Mouse (Mus musculus): ENCODE results near the gene Ifit1bl2. TPM values are rescaled to one million over a fixed set of nuclear protein-coding genes. Genes with fewer than 3 reads are reported as not detected.
"Not testable (repeated sequence)": the region's sequence is repeated elsewhere in the genome, so short reads cannot be mapped to it uniquely, and the experiment has no call there.

The Ifit1bl2 gene
- polyA plus RNA-seq, 1 experiment from 2014 or later, result 0.30 TPM

DNA sequence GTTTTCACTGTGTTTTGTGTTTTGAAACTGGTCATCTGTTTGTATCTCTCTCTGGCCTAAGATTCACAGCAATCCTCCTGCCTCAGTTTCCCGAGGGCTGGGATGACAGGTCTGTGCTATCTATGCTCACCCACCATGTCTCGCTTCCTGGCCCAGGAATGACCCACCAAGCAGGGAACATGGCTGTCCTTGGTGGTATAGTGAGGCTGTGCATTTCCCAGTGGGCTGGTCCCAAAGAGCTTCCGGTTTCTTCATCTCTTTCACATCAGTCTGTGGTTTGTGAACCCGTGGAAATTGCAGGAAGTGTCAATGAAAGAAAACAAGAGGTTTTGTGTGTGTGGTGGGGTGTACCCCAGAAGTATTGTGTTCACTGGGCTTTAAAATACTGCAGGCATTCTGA, 15.9 kb downstream of the Ifit1bl2 start:
- H3K4me2 ChIP-seq (ENCODE audit: low read length), result no peak overlapping the region
- H3K27ac ChIP-seq (replicated peaks; ENCODE audit: low read depth, low read length), result no peak overlapping the region
- H3K4me3 ChIP-seq (replicated peaks; ENCODE audit: low read depth, low read length), result no peak overlapping the region
- DNase-seq (no peak), ATAC-seq (ENCODE audit: low FRiP score, low TSS enrichment) (no peak)
- H3K36me3 ChIP-seq (ENCODE audit: control insufficient read depth, insufficient read depth, low read length), result no peaks in the 10 kb centered on the region
- whole genome bisulfite sequencing, result 87% methylated on average over 4 of the region's 4 CpGs
- no peaks in the 10 kb centered on the region for H3K4me1 ChIP-seq (ENCODE audit: control insufficient read depth, insufficient read depth, low read length)
- no peak overlapping the region for H3K9ac ChIP-seq (replicated peaks; ENCODE audit: low read length)
- H3K27me3 ChIP-seq (ENCODE audit: control insufficient read depth, insufficient read depth, low read length), result no peaks in the 10 kb centered on the region
- no peaks in the 10 kb centered on the region for H3K9me3 ChIP-seq (ENCODE audit: control insufficient read depth, low read length)

DNA sequence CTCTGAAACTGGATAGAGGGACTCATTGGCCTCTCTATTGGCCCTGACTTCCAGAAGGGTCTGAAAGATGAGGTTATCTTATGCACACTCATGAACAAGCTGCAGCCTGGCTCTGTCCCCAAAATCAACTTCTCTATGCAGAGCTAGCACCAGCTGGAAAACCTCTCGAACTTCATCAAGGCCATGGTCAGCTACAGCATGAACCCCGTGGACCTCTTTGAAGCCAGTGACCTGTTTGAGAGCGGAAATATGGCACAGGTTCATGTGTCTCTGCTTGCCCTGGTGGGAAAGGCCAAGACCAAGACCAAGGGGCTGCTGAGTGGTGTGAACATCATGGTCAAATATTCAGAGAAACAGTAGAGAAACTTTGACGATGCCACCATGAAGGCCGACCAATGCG, 16.8 kb downstream of the Ifit1bl2 start:
- DNase-seq (no peak), ATAC-seq (ENCODE audit: low FRiP score, low TSS enrichment) (no peak)
- Histone ChIP-seq H3K4me3 (replicated peaks; ENCODE audit: low read depth, low read length) (no peak overlapping the region), H3K9me3 (ENCODE audit: control insufficient read depth, low read length) (no peaks in the 10 kb centered on the region), H3K27me3 (ENCODE audit: control insufficient read depth, insufficient read depth, low read length) (no peaks in the 10 kb centered on the region), H3K4me2 (ENCODE audit: low read length) (no peak overlapping the region), H3K36me3 (ENCODE audit: control insufficient read depth, insufficient read depth, low read length) (no peaks in the 10 kb centered on the region), H3K4me1 (ENCODE audit: control insufficient read depth, insufficient read depth, low read length) (no peaks in the 10 kb centered on the region), H3K27ac (replicated peaks; ENCODE audit: low read depth, low read length) (no peak overlapping the region), H3K9ac (replicated peaks; ENCODE audit: low read length) (no peak overlapping the region)
- 92% methylated on average over 6 of the region's 6 CpGs for WGBS

DNA sequence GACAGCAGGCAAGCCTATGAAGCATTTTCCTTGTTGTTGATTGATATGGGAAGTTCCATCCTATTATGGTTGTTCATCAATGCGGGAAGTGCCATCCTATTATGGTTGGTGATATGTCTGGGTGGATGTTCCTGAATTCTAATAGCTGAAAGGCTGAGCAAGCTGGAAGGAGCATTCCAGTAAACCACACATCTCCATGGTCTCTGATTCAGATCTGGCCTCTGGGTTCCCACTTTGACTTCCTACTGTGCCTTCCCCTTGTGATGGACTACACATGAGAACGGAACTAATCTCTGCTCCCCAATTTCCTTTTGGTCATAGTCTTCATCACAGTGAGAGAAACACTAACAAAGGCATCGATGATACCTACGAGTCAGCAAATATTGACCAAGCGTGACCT, 19.7 kb downstream of the Ifit1bl2 start:
- Histone ChIP-seq H3K36me3 (ENCODE audit: control insufficient read depth, insufficient read depth, low read length) (no peaks in the 10 kb centered on the region), H3K9ac (replicated peaks; ENCODE audit: low read length) (no peak overlapping the region), H3K27me3 (ENCODE audit: control insufficient read depth, insufficient read depth, low read length) (no peaks in the 10 kb centered on the region), H3K4me3 (replicated peaks; ENCODE audit: low read depth, low read length) (no peak overlapping the region), H3K27ac (replicated peaks; ENCODE audit: low read depth, low read length) (no peak overlapping the region), H3K9me3 (ENCODE audit: control insufficient read depth, low read length) (no peaks in the 10 kb centered on the region), H3K4me2 (ENCODE audit: low read length) (no peak overlapping the region), H3K4me1 (ENCODE audit: control insufficient read depth, insufficient read depth, low read length) (no peaks in the 10 kb centered on the region)
- no peak for ATAC-seq (ENCODE audit: low FRiP score, low TSS enrichment)
- WGBS, result 92% methylated on average over 5 of the region's 5 CpGs
- DNase-seq, result no peak

DNA sequence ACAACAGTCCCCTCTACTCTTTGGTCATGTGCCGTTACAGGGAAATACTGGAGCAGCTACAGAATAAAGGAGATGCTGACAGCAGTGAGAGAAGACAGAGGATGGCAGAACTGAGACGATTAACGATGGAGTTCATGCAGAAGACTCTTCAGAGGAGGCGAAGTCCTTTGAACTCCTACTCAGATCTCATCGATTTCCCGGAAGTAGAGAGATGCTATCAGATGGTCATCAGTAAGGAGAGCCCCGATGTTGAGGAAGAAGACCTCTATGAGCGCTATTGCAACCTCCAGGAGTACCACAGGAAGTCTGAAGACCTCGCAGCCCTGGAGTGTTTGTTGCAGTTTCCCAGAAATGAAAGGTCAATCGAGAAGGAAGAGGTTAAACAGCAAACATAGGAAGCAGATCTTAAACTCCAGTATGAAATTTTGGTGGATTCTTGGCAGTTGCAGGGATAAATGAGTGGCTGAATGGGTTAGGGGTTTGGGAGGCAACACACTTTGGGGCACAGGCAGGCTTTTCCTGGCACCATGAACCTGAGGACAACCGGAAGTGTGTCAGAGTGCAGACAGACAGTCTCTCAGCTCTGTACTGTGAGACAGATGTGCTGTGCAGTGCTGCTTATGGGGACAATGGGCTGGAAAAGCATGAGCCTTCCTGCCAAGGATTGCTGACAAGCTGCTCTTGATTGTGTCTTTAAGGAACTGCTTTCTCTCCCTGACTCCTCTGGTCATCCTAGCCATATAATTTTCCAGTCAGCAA, 28.1 kb downstream of the Ifit1bl2 start:
- not testable (repeated sequence) for H3K9ac ChIP-seq (replicated peaks; ENCODE audit: low read length); DNase-seq; H3K9me3 ChIP-seq (ENCODE audit: control insufficient read depth, low read length); H3K4me1 ChIP-seq (ENCODE audit: control insufficient read depth, insufficient read depth, low read length); H3K36me3 ChIP-seq (ENCODE audit: control insufficient read depth, insufficient read depth, low read length); H3K27me3 ChIP-seq (ENCODE audit: control insufficient read depth, insufficient read depth, low read length); H3K4me3 ChIP-seq (replicated peaks; ENCODE audit: low read depth, low read length); H3K27ac ChIP-seq (replicated peaks; ENCODE audit: low read depth, low read length); ATAC-seq (ENCODE audit: low FRiP score, low TSS enrichment); H3K4me2 ChIP-seq (ENCODE audit: low read length)
- WGBS, result 88% methylated on average over 5 of the region's 11 CpGs

DNA sequence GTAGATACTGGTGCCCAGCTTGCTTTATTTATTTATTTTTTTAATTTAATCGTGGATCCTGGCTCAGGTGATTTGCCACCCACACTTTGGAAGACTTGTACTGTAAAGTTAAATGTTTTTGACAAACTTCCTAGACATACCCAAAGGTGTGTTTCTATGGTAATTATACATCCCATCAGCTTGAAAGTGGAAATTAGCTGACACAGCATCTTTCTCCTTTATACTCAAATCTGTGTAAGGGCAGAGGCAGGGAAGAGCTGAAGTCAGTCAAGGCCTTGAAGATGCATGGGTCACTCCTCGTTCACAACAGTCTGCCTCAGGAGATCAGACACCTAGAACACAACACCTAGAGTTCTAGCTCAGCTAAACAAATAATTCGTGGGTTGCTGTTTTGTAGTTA, 30.4 kb downstream of the Ifit1bl2 start:
- H3K36me3 ChIP-seq (ENCODE audit: control insufficient read depth, insufficient read depth, low read length); H3K4me3 ChIP-seq (replicated peaks; ENCODE audit: low read depth, low read length); H3K4me2 ChIP-seq (ENCODE audit: low read length); H3K9ac ChIP-seq (replicated peaks; ENCODE audit: low read length); H3K4me1 ChIP-seq (ENCODE audit: control insufficient read depth, insufficient read depth, low read length); H3K27me3 ChIP-seq (ENCODE audit: control insufficient read depth, insufficient read depth, low read length); ATAC-seq (ENCODE audit: low FRiP score, low TSS enrichment); H3K27ac ChIP-seq (replicated peaks; ENCODE audit: low read depth, low read length); H3K9me3 ChIP-seq (ENCODE audit: control insufficient read depth, low read length); DNase-seq: not testable (repeated sequence)
- WGBS, result 81% methylated on average over 3 of the region's 3 CpGs

DNA sequence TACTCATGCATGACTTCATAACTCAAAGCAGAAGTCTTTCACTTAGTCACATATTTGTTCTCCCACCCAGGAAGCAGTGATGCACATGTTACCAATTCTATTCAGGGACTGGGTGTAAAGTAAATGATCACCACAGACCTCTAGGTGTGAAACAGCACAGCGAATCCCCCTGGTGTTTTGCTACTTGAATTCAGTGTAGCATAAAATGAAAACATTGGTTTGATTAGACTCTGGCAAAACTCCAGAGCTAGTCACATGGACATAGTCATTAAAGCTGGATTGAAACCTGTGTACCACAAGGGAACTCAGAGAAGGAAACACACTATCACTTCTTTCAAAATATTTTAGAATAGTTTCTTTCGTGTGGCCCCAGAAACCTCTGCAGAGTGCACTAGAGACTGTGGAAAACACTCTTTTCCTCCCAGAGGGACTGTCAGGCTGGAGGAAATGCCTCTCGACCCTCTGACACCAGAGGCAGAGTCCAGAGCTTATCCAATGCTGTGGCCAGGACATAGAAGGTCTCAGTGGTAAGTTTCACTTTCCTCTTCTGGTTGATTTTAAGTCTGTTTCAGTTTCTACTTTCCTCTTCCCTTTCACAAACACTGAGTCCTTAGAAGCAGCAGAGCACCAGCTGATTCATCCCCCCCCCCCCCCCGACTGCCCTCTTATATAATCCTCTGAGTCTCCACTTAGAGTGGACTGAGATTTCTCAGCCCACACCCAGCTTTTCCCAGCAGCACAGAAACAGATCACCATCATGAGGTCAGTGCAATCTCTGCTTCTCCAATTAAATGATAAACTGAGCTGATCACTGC, 33.1 kb downstream of the Ifit1bl2 start, which contains the start of gene Ifit3b:
Gene Ifit3b, plus strand, starts transcription at position 734 of the 815 bp plus-strand sequence.
- H3K27ac ChIP-seq (replicated peaks; ENCODE audit: low read depth, low read length); H3K36me3 ChIP-seq (ENCODE audit: control insufficient read depth, insufficient read depth, low read length); H3K27me3 ChIP-seq (ENCODE audit: control insufficient read depth, insufficient read depth, low read length); H3K4me2 ChIP-seq (ENCODE audit: low read length); H3K4me1 ChIP-seq (ENCODE audit: control insufficient read depth, insufficient read depth, low read length); H3K9me3 ChIP-seq (ENCODE audit: control insufficient read depth, low read length); H3K9ac ChIP-seq (replicated peaks; ENCODE audit: low read length); H3K4me3 ChIP-seq (replicated peaks; ENCODE audit: low read depth, low read length): not testable (repeated sequence)
- ATAC-seq (ENCODE audit: low FRiP score, low TSS enrichment) (peak; percentile 21; the same call in 1 of the 2 replicates), DNase-seq (peak; percentile 34)
- WGBS, result 67% methylated on average over 4 of the region's 4 CpGs

DNA sequence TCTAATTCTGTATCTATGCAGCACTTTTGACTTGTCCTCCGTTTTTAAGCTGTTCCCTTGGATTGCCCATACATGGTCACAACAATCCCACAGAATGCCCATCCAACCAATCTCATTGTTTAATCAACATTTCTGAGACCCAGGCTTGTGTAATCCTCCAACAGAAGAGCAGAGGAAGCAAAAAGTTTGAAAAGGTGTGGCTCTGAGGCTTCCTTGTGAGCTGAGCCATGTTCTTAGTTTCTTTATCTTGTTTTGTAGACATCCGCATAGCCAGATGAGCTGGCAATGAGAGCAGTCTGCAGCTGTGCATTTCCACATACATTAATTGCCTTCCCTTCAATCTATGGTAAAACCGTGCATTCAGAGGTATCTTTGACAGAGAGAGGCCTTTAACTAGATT, 35.1 kb downstream of the Ifit1bl2 start:
- H3K4me1 ChIP-seq (ENCODE audit: control insufficient read depth, insufficient read depth, low read length), result no peaks in the 10 kb centered on the region
- H3K27ac ChIP-seq (replicated peaks; ENCODE audit: low read depth, low read length), result no peak overlapping the region
- no peak overlapping the region for H3K4me2 ChIP-seq (ENCODE audit: low read length)
- 94% methylated on average over 3 of the region's 3 CpGs for WGBS
- no peaks in the 10 kb centered on the region for H3K9me3 ChIP-seq (ENCODE audit: control insufficient read depth, low read length)
- no peak for DNase-seq
- no peaks in the 10 kb centered on the region for H3K27me3 ChIP-seq (ENCODE audit: control insufficient read depth, insufficient read depth, low read length)
- H3K9ac ChIP-seq (replicated peaks; ENCODE audit: low read length), result no peak overlapping the region
- H3K4me3 ChIP-seq (replicated peaks; ENCODE audit: low read depth, low read length), result no peak overlapping the region
- no peaks in the 10 kb centered on the region for H3K36me3 ChIP-seq (ENCODE audit: control insufficient read depth, insufficient read depth, low read length)
- no peak for ATAC-seq (ENCODE audit: low FRiP score, low TSS enrichment)

DNA sequence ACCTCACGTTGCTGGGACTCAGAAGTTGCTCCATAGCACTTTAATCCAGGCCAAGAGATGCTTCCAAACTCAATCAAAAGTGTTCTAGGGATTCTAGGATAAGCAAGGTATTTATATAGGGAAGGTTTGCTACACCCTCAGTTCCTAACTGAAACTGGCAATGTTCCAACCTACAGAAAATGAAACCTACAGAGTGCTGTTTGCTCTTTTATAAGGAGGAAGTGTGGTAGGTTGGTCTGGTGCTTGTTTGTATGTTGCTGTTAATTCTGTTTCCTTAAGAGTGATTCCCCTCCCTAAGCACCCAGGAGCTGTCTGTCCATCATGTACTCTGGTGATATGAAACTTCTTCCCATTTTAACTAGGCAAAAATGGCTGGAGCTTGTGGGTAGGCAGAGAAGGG, 38.7 kb downstream of the Ifit1bl2 start, which contains the start of gene Ifit1bl1:
Gene Ifit1bl1, minus strand, starts transcription at position 69 of the 400 bp plus-strand sequence.
- H3K9me3 ChIP-seq (ENCODE audit: control insufficient read depth, low read length); H3K9ac ChIP-seq (replicated peaks; ENCODE audit: low read length); H3K27ac ChIP-seq (replicated peaks; ENCODE audit: low read depth, low read length); H3K4me3 ChIP-seq (replicated peaks; ENCODE audit: low read depth, low read length); DNase-seq; H3K27me3 ChIP-seq (ENCODE audit: control insufficient read depth, insufficient read depth, low read length); H3K4me1 ChIP-seq (ENCODE audit: control insufficient read depth, insufficient read depth, low read length); H3K4me2 ChIP-seq (ENCODE audit: low read length); H3K36me3 ChIP-seq (ENCODE audit: control insufficient read depth, insufficient read depth, low read length): not testable (repeated sequence)
- ATAC-seq (ENCODE audit: low FRiP score, low TSS enrichment), result peak; percentile 21; the same call in 1 of the 2 replicates
- WGBS, result 50% methylated on average over 1 of the region's 1 CpGs

Measured in midbrain, embryonic 14.5 days (tissue).